Mouse (Mus musculus): ENCODE results near the gene Gm20509. TPM values are rescaled to one million over a fixed set of nuclear protein-coding genes. Genes with fewer than 3 reads are reported as not detected.

Gm20509 gene
- polyA plus RNA-seq, 1 experiment = not detected

- TF ChIP-seq GATA1 (IDR thresholded peaks at IDR 0.05; ENCODE audit: low read length) = no peak
Observed at GRCm38 (mm10) chr9:73130529-73130928, 28.3 kb downstream of the Gm20509 start.

GRCm38 (mm10) chr9:73137341-73137886 lies 35.1 kb downstream of the Gm20509 start:
- no peak for TF ChIP-seq GATA1 (IDR thresholded peaks at IDR 0.05; ENCODE audit: low read length)

DNA sequence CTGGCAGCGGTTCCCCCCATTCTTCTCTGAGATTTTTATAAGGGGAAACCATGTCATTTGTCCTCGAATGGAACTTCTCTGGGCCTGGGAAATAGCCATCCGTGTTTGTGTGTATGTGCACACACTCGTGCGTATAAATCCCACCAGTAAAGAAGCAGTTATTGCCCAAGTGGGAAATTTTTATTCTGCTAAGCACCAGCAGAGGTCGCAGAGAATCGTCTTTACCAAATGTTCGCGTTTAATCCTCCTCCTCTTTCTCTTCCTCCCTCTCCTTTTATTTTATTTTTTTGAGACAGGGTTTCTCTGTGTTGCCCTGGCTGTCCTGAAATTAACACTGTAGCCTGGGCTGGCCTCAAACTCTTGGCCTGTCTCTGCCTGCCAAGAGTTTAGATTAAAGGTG lies 52.1 kb downstream of the Gm20509 start:
- no peak for TF ChIP-seq GATA1 (IDR thresholded peaks at IDR 0.05; ENCODE audit: low read length)

GRCm38 (mm10) chr9:73157968-73158367 lies 55.7 kb downstream of the Gm20509 start:
- no peak for TF ChIP-seq GATA1 (IDR thresholded peaks at IDR 0.05; ENCODE audit: low read length)

DNA sequence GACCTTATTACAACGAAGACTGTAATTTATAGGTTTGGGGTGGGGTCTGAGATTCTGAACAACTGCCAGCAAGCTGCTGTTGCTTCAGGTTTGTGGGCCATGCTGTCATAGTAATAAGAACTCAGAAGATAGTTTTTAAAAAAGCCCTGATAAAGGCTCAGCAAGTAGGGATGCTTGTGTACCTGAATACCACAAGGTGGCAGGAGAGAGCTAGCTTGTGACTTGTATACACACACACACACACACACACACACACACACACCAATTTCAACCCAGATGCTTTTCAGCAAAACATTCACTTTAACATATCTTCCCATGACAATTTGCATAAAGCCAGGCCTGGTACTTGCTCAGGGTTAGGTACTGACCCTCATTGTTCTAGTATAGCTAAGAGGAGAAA lies 57.0 kb downstream of the Gm20509 start:
- no peak for TF ChIP-seq GATA1 (IDR thresholded peaks at IDR 0.05; ENCODE audit: low read length)

DNA sequence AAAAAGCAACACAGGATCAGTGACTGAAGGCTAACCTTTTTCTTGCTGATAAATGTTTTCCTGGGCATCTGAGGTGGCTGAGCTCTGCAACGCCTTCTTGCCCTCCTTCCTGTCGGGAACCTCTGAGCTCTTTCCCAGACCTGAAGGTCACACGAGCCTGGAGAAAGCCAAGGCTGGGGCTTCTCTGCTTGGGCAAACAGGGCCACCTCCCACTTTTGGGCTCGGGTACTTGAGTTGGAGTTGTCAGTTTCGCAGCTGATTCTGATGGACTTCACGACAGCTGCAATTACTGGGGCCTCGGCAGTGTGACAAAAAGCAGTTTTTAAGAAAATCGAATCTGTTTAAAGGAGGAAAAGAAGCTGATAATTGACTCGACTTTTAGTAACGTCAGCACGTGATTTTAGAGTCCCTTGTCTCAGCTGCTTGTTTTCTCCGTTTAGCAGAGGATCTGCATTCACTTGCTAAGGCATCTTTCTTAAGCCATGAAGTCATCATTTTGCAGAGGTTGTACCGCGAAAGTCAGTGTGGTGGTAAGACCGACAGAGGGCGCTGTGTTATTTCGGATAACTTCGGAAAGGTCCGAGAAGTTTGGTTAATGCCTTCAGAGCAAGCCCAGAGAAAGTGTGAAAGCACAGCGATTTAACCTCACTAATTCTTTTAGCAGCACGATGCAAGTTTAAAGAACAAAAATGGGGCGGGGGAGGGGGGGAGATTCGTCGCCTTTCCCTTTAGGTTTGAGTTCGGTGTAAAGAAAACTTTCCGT lies 60.5 kb downstream of the Gm20509 start:
- TF ChIP-seq GATA1 (IDR thresholded peaks at IDR 0.05; ENCODE audit: low read length) = no peak

GRCm38 (mm10) chr9:73165631-73166030 lies 63.4 kb downstream of the Gm20509 start:
- TF ChIP-seq GATA1 (IDR thresholded peaks at IDR 0.05; ENCODE audit: low read length) = no peak

Other genes with a start within 250 kb of the Gm20509 start
- gene Pygo1, start 176.8 kb upstream of the Gm20509 start, polyA plus RNA-seq (2012) = not detected in 2 replicates
- not detected in 2 replicates for gene Dyx1c1, start 143.7 kb upstream of the Gm20509 start, polyA plus RNA-seq (2012)
- gene Gm44503, start 143.6 kb upstream of the Gm20509 start, polyA plus RNA-seq (2012) = 0.03 TPM in 1 of 2 replicates, not detected in the other
- gene Ccpg1os, start 117.1 kb upstream of the Gm20509 start, polyA plus RNA-seq (2012) = 0.27 and 0.31 TPM in 2 replicates
- gene Ccpg1, start 117.0 kb upstream of the Gm20509 start, polyA plus RNA-seq (2012) = 0.73 and 1.3 TPM in 2 replicates
- gene Pigb, start 62.1 kb upstream of the Gm20509 start, polyA plus RNA-seq (2012) = 1.3 and 1.7 TPM in 2 replicates
- 3.2 and 4.2 TPM in 2 replicates for gene Rab27a, start 57.6 kb upstream of the Gm20509 start, polyA plus RNA-seq (2012)
- gene Khdc3, start 634 bp upstream of the Gm20509 start, polyA plus RNA-seq (2012) = 0.03 and 0.06 TPM in 2 replicates
- 4.1 and 52.1 TPM in 2 replicates for gene Rsl24d1, start 11.0 kb downstream of the Gm20509 start, polyA plus RNA-seq (2012)

Measured in G1E-ER4 (cell line).